Mouse (Mus musculus) lung, postnatal 0 days (tissue): ENCODE results near the gene Kif26a.

Experiments used
- CTCF ChIP-seq: IDR thresholded peaks from 2 replicates; pipeline ENCODE4 v1.5.1; 2016; ENCODE audit warnings: antibody characterized with exemption, mild to moderate bottlenecking
- EP300 ChIP-seq: IDR thresholded peaks from 2 replicates; pipeline ENCODE4 v1.6.1; 2016; ENCODE audit warnings: antibody characterized with exemption, mild to moderate bottlenecking, control low read depth

GRCm38 (mm10) chr12:112182609-112182955 is 36.6 kb downstream of the Kif26a start:
- TF ChIP-seq EP300 (no peak), CTCF (no peak)
